Mouse (Mus musculus) liver, embryonic 14.5 days (tissue): Measurements from ENCODE around the gene Dyrk3. TPM values are rescaled to one million over a fixed set of nuclear protein-coding genes. Genes with fewer than 3 reads are reported as not detected.

Source experiments
- ATAC-seq: fragments of 200-750 bp; cut with Nextera tagmentation; 2 replicates; pipeline ENCODE4 v1.8.0; 2017; ENCODE audit warnings: moderate number of reproducible peaks, mild to moderate bottlenecking, moderate library complexity; ENCODE audit not compliant: insufficient read depth
- DNase-seq, 3 experiments: peaks; one replicate each; pipeline ENCODE4 v3.0.0-alpha.2; 2012 to 2013; ENCODE audit warnings: low read depth in 3 of 3, low spot score in 3 of 3
- H3K27ac ChIP-seq: fragments of 300-500 bp; sonication (generic); 2 replicates; pipeline ENCODE4 v1.5.1; 2014; ENCODE audit warnings: moderate library complexity, mild to moderate bottlenecking, control low read depth, inconsistent platforms
- H3K27me3 ChIP-seq: fragments of 300-500 bp; sonication (generic); 2 replicates; pipeline ENCODE4 v1.6.1; 2014; ENCODE audit warnings: mild to moderate bottlenecking, low read length, moderate library complexity; ENCODE audit not compliant: control insufficient read depth, insufficient read depth
- H3K36me3 ChIP-seq: fragments of 300-500 bp; sonication (generic); replicated peaks from 2 replicates; pipeline ENCODE4 v1.6.1; 2014; ENCODE audit warnings: low read depth; ENCODE audit not compliant: control insufficient read depth, insufficient read depth
- H3K4me1 ChIP-seq, 2 experiments: fragments of 200-500 bp in 1 of 2; fragments of 300-500 bp in 1 of 2; sonication (generic) in 1 of 2; replicated peaks; 2 replicates each; pipeline ENCODE4 v1.6.1; 2012 to 2014; ENCODE audit warnings: antibody characterized with exemption in 1 of 2, inconsistent platforms in 1 of 2, low read length in 1 of 2; ENCODE audit not compliant: control insufficient read depth in 2 of 2, insufficient read depth in 2 of 2
- H3K4me2 ChIP-seq: fragments of 300-500 bp; sonication (generic); 2 replicates; pipeline ENCODE4 v1.6.1; 2014; ENCODE audit warnings: low read depth, mild to moderate bottlenecking, control low read depth, moderate library complexity
- H3K4me3 ChIP-seq, 2 experiments: fragments of 200-500 bp in 1 of 2; fragments of 300-500 bp in 1 of 2; sonication (generic) in 1 of 2; 2 replicates each; pipeline ENCODE4 v1.5.1; 2012 to 2014; ENCODE audit warnings: low read depth in 2 of 2, low read length in 2 of 2, mild to moderate bottlenecking in 2 of 2, control low read depth in 1 of 2, inconsistent platforms in 1 of 2, moderate library complexity in 1 of 2; ENCODE audit not compliant: insufficient read depth in 1 of 2
- H3K9ac ChIP-seq: fragments of 300-500 bp; sonication (generic); replicated peaks from 2 replicates; pipeline ENCODE4 v1.6.1; 2014; ENCODE audit warnings: mild to moderate bottlenecking, control low read depth, moderate library complexity
- H3K9me3 ChIP-seq: fragments of 300-500 bp; sonication (generic); 2 replicates; pipeline ENCODE4 v1.6.1; 2016; ENCODE audit warnings: low read length, mixed read lengths; ENCODE audit not compliant: control insufficient read depth
- CTCF ChIP-seq: IDR thresholded peaks from 2 replicates; pipeline ENCODE4 v1.5.1; 2016; ENCODE audit warnings: antibody characterized with exemption, low read depth, control low read depth
- EP300 ChIP-seq: IDR thresholded peaks from 2 replicates; pipeline ENCODE4 v1.6.1; 2016; ENCODE audit warnings: antibody characterized with exemption, low read depth
- WGBS: fragments of 180-500 bp; shearing (Covaris S2); extraction: QIAGEN DNeasy Blood & Tissue Kit; methylation state at CpG from one replicate; pipeline ENCODE4 v1.1.7; 2014; ENCODE audit not compliant: insufficient replicate concordance; 5-methylcytosine and 5-hydroxymethylcytosine counted together
- polyA plus RNA-seq, 2 experiments: library from polyadenylated mRNA; depleted of rRNA in 1 of 2; stranded (reverse) in 1 of 2; unstranded in 1 of 2; fragments of >200 nt; fragmentation: Nextera tagmentation in 1 of 2; extraction: Ambion mirVana in 1 of 2; gene quantifications; 2 replicates each; pipeline versions ENCODE4 v1.2.1 to v1.2.3; 2012 to 2014

Gene Dyrk3
- polyA plus RNA-seq, 2 experiments: 10.6 to 14.9 TPM

DNA sequence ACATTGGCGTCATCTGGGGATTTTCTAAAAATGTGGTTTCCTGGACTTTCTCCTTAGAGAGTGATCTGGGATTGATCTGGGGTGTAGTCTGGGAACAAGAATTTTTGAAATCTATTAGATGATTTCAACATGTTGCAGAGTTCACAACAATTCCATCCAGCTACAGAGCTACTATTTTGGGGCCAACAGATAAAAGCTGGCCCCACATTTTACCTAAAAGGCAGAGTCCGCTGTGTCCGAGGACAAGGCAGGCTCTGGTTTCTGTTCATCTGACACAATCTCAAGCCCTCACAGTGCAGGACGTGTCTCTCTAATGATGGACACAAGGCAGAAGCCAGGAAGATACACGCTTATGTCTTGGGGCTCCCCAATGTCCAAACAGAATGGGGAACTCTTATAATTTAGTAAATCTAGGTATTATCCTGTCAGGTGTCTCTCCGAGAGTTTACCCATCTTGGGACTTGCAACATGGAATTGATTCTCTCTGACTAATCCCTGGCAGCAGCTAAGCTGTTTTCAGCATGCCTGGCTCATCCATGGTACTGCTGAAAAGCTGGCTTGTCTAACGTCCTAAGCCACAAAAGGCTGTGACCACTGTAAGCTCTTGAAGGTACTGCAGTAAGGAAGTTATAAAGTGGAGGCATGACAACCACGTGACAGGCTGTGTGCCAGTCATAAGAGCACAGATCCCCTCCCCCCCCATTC lies 47.0 kb upstream of the Dyrk3 start:
- H3K27me3 ChIP-seq: no peaks in the 10 kb centered on the region
- H3K9me3 ChIP-seq: no peaks in the 10 kb centered on the region
- no peak overlapping the region for H3K27ac ChIP-seq
- ATAC-seq (no peak), DNase-seq (no peak)
- no peak overlapping the region for H3K4me3 ChIP-seq
- H3K9ac ChIP-seq: no peak overlapping the region
- H3K4me1 ChIP-seq: no peaks in the 10 kb centered on the region; a peak in 1 of 4 replicates
- no peak for TF ChIP-seq CTCF
- no peak for TF ChIP-seq EP300
- H3K4me2 ChIP-seq: no peak overlapping the region
- 55% methylated on average over 8 of the region's 8 CpGs for WGBS
- no peaks in the 10 kb centered on the region for H3K36me3 ChIP-seq

DNA sequence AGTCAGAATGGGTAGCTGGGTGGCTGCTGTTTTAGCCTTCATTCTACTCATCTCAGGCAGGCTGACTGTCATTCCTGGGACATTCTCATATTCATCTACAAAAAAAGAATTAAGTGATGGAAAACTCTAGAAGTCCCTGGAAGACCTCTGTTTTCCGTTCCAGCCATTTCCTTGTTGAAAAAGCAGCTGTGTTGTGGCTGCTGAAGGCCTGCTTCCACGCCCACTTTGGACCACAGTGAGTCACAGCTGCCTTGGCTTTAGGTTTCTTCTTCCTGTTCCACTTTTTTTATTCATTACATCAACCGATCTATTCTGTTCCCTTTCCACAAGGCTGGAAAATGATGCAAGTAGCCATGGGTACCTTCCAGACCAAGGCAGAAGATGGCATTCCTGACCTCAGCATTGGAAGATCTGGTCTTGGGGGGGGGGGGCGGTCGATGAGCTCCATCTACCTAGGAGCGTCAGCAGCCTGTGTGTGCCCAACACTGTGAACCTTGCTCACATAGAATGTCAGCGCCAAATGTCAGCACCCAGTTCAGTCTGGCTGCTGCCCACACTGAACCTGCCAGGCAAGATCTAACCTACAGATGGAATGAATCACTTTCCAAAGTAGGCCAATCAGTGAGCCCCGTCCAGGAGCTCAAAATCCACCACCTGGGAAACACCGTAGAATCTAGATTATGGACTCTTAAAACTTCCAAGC lies 46.3 kb upstream of the Dyrk3 start:
- WGBS: 53% methylated on average over 9 of the region's 9 CpGs
- no peaks in the 10 kb centered on the region; the same call in 1 of the 2 replicates for H3K36me3 ChIP-seq
- H3K27me3 ChIP-seq: no peaks in the 10 kb centered on the region
- H3K9me3 ChIP-seq: no peaks in the 10 kb centered on the region
- no peak overlapping the region for H3K27ac ChIP-seq
- no peaks in the 10 kb centered on the region; a peak in 1 of 4 replicates for H3K4me1 ChIP-seq
- no peak for DNase-seq
- no peak overlapping the region for H3K4me2 ChIP-seq
- ATAC-seq: no peak
- H3K4me3 ChIP-seq: no peak overlapping the region
- TF ChIP-seq CTCF (no peak), EP300 (no peak)
- H3K9ac ChIP-seq: no peak overlapping the region

DNA sequence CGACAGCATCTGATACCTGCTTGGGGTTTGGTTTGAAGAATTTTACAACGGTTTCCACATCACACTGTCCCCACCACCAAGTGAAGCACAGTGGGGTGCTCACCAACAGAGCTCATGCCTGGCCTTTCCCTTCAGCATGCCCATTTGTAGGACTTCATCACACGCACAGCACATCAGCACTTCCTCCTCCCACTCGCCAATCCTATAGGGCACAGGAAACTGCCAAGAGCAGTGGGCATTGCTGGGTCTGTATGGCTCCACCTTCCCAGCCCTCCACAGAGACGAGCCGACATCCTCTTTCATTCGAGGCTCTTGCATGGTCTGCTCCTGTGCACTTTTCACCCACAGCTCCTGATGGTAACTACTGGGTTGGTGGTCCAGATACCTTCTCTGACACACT lies 45.1 kb upstream of the Dyrk3 start:
- no peak overlapping the region for H3K4me3 ChIP-seq
- no peaks in the 10 kb centered on the region for H3K27me3 ChIP-seq
- H3K9ac ChIP-seq: no peak overlapping the region
- no peaks in the 10 kb centered on the region; the same call in 1 of the 2 replicates for H3K36me3 ChIP-seq
- no peak for DNase-seq
- H3K27ac ChIP-seq: no peak overlapping the region
- no peaks in the 10 kb centered on the region for H3K9me3 ChIP-seq
- TF ChIP-seq EP300 (no peak), CTCF (no peak)
- no peaks in the 10 kb centered on the region for H3K4me1 ChIP-seq
- 53% methylated on average over 7 of the region's 7 CpGs for WGBS
- no peak overlapping the region for H3K4me2 ChIP-seq
- 0 out of 2 replicates have a peak, but pooled peaks have one; percentile 13 for ATAC-seq

DNA sequence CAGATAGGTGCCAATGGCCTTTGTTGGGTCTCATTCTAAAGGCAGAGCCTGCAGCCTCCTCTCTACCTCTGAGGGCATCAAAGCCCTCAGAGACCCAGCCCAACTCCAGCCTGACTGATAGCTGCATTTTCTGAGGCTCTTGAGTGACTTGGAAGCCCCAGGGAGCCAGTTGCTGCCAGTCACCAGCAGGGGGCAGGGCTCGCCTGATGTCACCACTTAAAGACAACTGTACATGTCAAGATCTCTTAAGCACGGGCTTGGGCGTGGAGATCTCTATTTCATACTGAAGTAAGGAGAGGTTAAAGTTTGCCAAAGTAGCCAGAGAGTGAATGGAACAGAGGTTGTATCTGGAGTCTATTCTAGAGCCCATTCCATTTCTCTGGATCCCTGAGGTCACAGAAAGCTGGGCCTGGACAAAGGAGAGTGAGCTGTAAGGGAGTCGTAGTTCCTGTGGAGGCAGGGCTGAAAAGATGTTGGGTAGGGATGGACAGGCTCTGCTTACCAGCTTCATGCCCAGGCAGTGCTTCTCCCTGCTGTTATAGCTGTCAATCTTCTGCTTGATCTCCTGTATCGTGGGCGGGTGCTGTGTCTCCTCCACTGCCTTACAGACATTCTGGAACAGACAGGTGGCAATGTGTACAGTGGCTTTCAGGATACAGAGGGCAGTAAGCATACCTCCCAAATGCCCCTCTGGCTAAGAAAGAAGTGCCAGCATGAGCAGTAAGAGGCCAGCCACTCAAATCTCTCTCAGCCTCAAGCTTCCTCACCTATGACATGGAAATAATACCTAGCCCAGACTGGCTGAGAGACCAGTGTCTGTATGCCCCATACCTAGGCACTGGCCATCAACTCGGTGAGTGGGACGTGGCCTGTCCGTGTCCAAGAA lies 43.7 kb upstream of the Dyrk3 start:
- Histone ChIP-seq H3K9me3 (no peaks in the 10 kb centered on the region), H3K27me3 (no peaks in the 10 kb centered on the region), H3K4me1 (no peaks in the 10 kb centered on the region), H3K27ac (no peak overlapping the region), H3K4me2 (no peak overlapping the region), H3K4me3 (no peak overlapping the region), H3K36me3 (no peaks in the 10 kb centered on the region; the same call in 1 of the 2 replicates), H3K9ac (no peak overlapping the region)
- 47% methylated on average over 9 of the region's 9 CpGs for WGBS
- ATAC-seq (no peak), DNase-seq (peak; percentile 44 to 56 (median 45))
- TF ChIP-seq CTCF (peak; percentile 92), EP300 (no peak)

DNA sequence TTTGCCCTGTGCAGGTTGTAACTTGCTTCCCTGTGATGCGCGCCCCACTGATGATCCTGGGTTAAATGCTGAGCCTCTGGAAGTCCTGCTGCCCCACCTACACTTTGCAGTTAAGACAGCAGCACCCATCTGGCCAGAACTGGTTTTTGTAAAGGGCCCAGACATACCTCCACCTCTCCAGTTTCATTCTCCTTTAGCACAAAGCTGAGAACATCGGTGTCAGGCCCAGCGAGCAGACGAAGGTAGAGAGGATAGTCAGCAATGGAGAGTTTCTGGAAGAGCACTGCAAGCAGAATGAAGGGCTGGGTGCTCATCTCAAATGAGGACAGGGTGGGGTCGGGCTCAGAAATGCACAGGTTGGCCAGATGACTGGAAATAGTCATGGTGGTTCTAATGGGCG lies 42.2 kb upstream of the Dyrk3 start:
- Histone ChIP-seq H3K9ac (no peak overlapping the region), H3K27ac (no peak overlapping the region), H3K27me3 (no peaks in the 10 kb centered on the region), H3K4me2 (no peak overlapping the region), H3K9me3 (no peaks in the 10 kb centered on the region), H3K4me3 (no peak overlapping the region), H3K36me3 (peaks cover 9% of the 10 kb centered on the region), H3K4me1 (no peaks in the 10 kb centered on the region)
- DNase-seq: no peak
- no peak for ATAC-seq
- no peak for TF ChIP-seq CTCF
- TF ChIP-seq EP300: no peak
- 77% methylated on average over 7 of the region's 7 CpGs for WGBS
